Mouse (Mus musculus) hematopoietic stem cell, adult 5-6 weeks (primary cell): Measurements from ENCODE around the gene Dgki. TPM values are rescaled to one million over a fixed set of nuclear protein-coding genes. Genes with fewer than 3 reads are reported as not detected.
A peak's percentile ranks its signal among the peaks of the same experiment; 100 is the strongest.

Experiments
- ATAC-seq, 2 experiments: fragments of 125-278 bp in 1 of 2; replicated peaks in 1 of 2; 2 replicates each; pipeline ENCODE4 v1.8.0; 2016 to 2017; ENCODE audit warnings: inconsistent platforms in 2 of 2, mild to moderate bottlenecking in 2 of 2, moderate number of reproducible peaks in 2 of 2, low read depth in 1 of 2, moderate TSS enrichment in 1 of 2; ENCODE audit not compliant: low FRiP score in 2 of 2, poor library complexity in 2 of 2, severe bottlenecking in 2 of 2, insufficient read depth in 1 of 2, low TSS enrichment in 1 of 2
- total RNA-seq: library from RNA; stranded (forward); fragments of 172-1452, 232-1000 nt; gene quantifications from 2 replicates; pipeline ENCODE4 v1.2.3, GENCODE M21; 2017

Dgki gene
- total RNA-seq, 1 experiment from 2014 or later: 0.40 TPM

DNA sequence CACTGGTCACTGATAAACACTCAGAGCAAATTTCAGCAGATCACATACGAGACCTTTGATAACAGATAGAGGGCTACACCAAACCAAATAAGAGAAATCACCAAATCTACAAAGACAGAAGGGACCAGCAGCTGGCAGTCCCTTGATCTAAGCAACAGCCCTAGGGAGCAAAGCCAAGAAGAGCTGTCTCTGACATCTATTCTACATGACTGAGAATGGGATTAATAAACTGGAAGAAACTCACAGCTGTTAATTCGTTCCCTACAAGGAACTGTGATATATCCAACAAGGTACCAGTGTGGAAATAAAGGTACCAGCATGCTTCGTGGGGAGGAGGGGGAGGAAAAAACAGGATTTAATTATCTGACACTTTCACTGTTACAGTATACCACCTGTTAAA is 349.3 kb downstream of the Dgki start:
- no peak for ATAC-seq

- no peak for ATAC-seq
These were observed 352.1 kb downstream of the Dgki start for GRCm38 (mm10) chr6:36947861-36948260.

GRCm38 (mm10) chr6:36937527-36937926 is 362.5 kb downstream of the Dgki start:
- no peak for ATAC-seq

DNA sequence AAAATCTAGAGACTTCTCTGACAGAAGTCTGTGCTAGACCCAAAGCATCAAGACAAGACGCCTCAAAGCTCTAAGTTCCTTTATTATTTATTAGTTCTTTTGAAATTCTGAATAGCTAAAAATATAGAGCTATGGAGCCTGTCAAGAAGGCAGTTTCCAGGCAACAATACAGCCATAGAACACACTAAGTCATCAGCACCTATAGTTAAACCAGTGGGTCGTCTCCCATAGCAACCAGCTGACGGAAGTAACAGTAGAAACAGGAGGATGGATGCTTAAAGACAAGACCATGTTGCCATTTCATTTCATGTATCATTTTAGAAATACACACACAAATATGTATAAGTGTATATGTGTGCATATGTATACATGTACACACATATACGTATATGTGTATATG is 363.2 kb downstream of the Dgki start:
- no peak for ATAC-seq

DNA sequence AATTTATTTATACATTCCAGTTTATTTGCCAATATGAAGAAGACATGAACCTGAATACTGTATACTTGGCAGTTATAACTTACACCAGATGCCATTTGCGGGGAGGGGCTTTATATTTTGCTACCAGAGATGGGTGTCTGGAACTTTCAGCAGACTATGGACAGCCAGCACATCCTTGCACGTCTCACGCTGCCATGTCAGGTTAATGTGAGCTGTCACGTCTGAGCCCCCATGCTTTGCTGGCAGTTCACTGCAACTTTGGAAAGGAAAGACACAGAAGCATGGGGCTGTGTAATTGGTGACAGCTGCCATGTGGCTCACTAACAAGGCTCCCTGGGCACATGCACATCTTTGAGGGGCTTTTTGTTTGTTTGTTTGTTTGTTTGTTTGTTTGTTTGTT is 368.5 kb downstream of the Dgki start:
- no peak for ATAC-seq

- no peak for ATAC-seq
These were observed 370.2 kb downstream of the Dgki start for GRCm38 (mm10) chr6:36929781-36930180.

GRCm38 (mm10) chr6:36926455-36926854 is 373.5 kb downstream of the Dgki start:
- no peak for ATAC-seq

GRCm38 (mm10) chr6:36922006-36922405 is 378.0 kb downstream of the Dgki start:
- ATAC-seq: no peak

- no peak for ATAC-seq
These were observed 388.4 kb downstream of the Dgki start for GRCm38 (mm10) chr6:36911586-36911985.

GRCm38 (mm10) chr6:36907191-36907590 is 392.8 kb downstream of the Dgki start:
- ATAC-seq: no peak

DNA sequence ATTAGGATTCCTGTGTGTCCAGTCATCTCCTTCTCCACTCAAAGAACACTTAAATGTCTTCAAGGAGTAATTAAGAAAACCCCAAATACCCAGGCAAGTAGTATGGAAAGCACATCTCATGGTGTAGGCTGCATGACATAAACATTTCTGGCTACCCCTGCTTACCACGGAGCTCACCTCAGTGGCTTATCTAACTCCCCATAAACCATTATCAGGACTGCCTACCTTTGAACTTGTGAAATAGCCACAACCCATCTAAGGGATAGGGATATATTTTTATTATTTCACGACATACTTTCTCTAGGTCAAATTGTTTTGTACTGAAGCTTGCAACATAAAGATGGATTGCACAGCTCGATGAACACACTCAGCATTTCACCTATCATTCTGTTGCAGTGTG is 394.0 kb downstream of the Dgki start:
- no peak for ATAC-seq

DNA sequence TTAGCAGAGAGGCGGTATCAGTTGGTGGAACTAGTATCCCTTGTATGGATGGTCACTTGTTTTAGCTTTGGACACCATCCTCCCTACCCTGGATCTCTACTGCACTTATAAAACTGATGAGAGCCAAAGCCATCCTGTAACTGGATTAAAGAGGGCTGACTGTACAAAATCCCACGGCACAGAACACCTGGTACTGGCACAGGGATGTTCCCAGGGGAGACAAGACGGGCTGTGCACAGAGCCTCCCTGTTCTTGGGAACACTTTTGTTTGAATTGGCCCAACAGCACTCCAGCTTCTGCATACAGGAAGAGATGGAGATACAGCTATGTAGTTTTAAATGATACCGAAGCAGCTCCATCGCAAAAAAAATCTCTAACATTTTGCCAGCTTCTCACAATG is 395.1 kb downstream of the Dgki start:
- ATAC-seq: no peak

DNA sequence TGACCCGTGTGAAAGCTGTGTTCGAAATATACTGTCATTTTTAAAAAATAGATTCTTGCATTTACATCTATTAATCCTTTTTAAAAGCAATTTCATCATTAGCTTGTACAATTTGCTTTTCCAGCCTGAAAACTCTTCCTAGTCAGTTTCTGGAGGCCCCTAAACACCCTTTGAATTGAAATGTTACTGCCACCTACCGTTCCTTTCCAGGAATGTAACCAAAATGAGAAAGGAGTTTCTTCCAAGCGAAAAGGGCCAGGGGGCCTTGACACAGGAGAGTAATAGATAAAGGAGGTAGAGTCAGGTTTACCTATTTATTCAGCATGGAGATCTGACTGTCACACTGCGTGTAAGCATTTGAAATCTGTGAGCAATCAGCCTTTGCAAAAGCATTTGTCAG is 396.2 kb downstream of the Dgki start:
- 0 out of 4 replicates have a peak, but pooled peaks have one; percentile 37 to 39 for ATAC-seq

DNA sequence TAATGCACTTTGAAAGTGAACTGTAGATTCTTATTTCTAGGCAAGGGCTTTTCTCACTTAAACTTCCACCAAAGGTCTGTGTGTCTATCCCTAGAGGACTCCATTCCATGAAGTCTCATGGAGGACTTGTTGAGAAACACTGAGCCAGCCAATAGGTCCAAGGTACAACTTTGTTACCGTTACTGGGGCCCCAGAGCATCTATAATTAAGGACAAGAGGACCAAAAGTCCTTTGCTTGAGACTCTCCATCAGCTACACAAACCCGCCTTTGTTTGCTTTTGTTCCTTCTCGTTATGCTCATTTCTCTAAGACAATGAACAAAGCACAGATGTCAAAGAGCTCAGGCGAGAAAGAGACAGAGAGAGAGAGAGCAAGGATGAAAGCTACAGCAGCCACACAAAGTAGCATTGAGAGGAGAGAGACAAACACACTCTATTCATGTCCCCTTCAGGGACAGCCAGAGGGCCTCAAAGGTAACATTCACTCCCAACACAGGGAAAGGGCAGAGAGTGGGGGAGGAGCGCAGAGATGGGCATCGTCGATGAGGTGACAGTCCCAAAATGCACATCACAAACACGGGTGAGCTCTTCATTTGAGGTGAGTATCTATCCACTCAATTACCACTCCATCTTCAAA is 396.7 kb downstream of the Dgki start:
- ATAC-seq: no peak

GRCm38 (mm10) chr6:36899872-36900271 is 400.1 kb downstream of the Dgki start:
- ATAC-seq: no peak

GRCm38 (mm10) chr6:36898412-36898811 is 401.6 kb downstream of the Dgki start:
- no peak for ATAC-seq

- ATAC-seq: no peak
These were observed 402.3 kb downstream of the Dgki start for GRCm38 (mm10) chr6:36897616-36898149.

- ATAC-seq: no peak
These were observed 403.3 kb downstream of the Dgki start for GRCm38 (mm10) chr6:36896656-36897055.

GRCm38 (mm10) chr6:36891820-36892219 is 408.2 kb downstream of the Dgki start:
- no peak for ATAC-seq
